Mouse (Mus musculus) colon, adult 2 months (tissue): ENCODE results near the gene Fam129c. TPM values are rescaled to one million over a fixed set of nuclear protein-coding genes. Genes with fewer than 3 reads are reported as not detected.

ENCODE experiments used
- polyA plus RNA-seq: library from polyadenylated mRNA; depleted of rRNA; stranded (reverse); fragments of >200 nt; gene quantifications from 2 replicates; pipeline ENCODE4 v1.2.3, GENCODE M21; 2012; rRNA removed

The Fam129c gene
- polyA plus RNA-seq: 6.0 and 7.6 TPM in 2 replicates

DNA sequence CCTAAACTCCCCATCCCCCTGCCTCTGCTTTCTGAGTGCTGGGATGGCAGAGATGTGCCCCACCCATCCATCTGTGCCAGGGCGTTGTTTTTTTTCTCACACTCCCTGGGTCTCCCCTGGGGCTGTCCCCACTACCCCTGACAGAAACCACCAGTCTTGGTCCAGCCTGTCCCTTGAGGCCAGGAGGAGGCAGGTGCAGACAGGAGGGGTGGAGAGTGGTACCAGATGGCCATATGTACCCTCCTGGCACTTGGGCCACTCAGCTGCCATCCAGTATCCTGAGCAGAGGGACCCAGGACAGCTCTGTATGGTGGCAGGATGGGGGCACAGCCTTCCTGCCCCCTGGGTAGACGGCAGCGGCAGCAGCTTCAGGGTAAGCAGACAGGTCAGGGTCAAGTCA, at the start of gene Fam129c:
Gene Fam129c, plus strand, starts transcription at position 198 of the 400 bp plus-strand sequence.

GRCm38 (mm10) chr8:71558071-71558957, 39.1 kb upstream of the Fam129c start, which contains the start of gene Tmem221:
Gene Tmem221 (minus strand): TSS chr8:71558871.

DNA sequence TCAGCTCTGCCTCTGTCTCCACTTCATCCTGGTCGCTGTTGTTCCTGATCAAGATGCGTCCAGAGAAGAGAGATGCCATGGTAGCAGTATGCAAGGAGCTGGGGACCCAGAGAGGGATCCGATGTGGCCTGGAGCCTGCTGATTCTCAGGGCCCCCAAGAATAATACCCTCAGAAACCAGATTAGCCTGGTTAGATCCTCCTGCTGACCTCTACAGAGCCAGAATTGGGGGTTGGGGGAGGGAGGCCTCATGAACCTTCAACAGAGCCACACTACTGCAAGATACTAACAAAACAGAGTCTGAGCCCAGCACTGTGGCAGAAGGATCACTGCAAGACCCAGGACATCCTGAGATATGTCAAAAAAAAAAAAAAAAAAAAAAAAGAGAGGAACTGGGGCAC, 30.9 kb upstream of the Fam129c start, which contains the start of gene Nxnl1:
Gene Nxnl1, minus strand, starts transcription at position 101 of the 400 bp plus-strand sequence.

GRCm38 (mm10) chr8:71568387-71568937, 29.0 kb upstream of the Fam129c start, which contains the start of gene Slc27a1:
Gene Slc27a1 (plus strand): TSS chr8:71568882.

GRCm38 (mm10) chr8:71591471-71592373, 5.7 kb upstream of the Fam129c start, which contains the start of gene Pgls:
Gene Pgls (plus strand): TSS chr8:71592176.

GRCm38 (mm10) chr8:71610822-71611651, 13.6 kb downstream of the Fam129c start, which contains the start of gene Colgalt1:
Gene Colgalt1 (plus strand): TSS chr8:71610998.

Other genes starting within 250 kb of the Fam129c start
- gene Use1, start 230.8 kb upstream of the Fam129c start, polyA plus RNA-seq: 119 and 126 TPM in 2 replicates
- gene Ocel1, start 226.3 kb upstream of the Fam129c start, polyA plus RNA-seq: 27.3 and 51.2 TPM in 2 replicates
- gene Nr2f6, start 215.7 kb upstream of the Fam129c start, polyA plus RNA-seq: 411 and 497 TPM in 2 replicates
- gene Ushbp1, start 201.8 kb upstream of the Fam129c start, polyA plus RNA-seq: 9.9 and 11.4 TPM in 2 replicates
- gene Babam1, start 200.8 kb upstream of the Fam129c start, polyA plus RNA-seq: 137 and 140 TPM in 2 replicates
- 20.1 and 26.5 TPM in 2 replicates for gene Ankle1, start 191.6 kb upstream of the Fam129c start, polyA plus RNA-seq
- gene Abhd8, start 134.0 kb upstream of the Fam129c start, polyA plus RNA-seq: 48.1 and 60.2 TPM in 2 replicates
- 177 and 193 TPM in 2 replicates for gene Mrpl34, start 132.7 kb upstream of the Fam129c start, polyA plus RNA-seq
- 91.4 and 116 TPM in 2 replicates for gene Dda1, start 128.4 kb upstream of the Fam129c start, polyA plus RNA-seq
- gene Ano8, start 111.7 kb upstream of the Fam129c start, polyA plus RNA-seq: 26.9 and 33.6 TPM in 2 replicates
- 41.9 and 45.0 TPM in 2 replicates for gene Gtpbp3, start 109.5 kb upstream of the Fam129c start, polyA plus RNA-seq
- gene Plvap, start 85.9 kb upstream of the Fam129c start, polyA plus RNA-seq: 241 and 256 TPM in 2 replicates
- gene Ccdc194, start 71.9 kb upstream of the Fam129c start, polyA plus RNA-seq: not detected in 2 replicates
- gene Bst2, start 60.2 kb upstream of the Fam129c start, polyA plus RNA-seq: 152 and 173 TPM in 2 replicates
- 211 and 221 TPM in 2 replicates for gene Mvb12a, start 54.7 kb upstream of the Fam129c start, polyA plus RNA-seq
- gene Tmem221, start 38.8 kb upstream of the Fam129c start, polyA plus RNA-seq: 0.60 and 1.3 TPM in 2 replicates
- not detected in 2 replicates for gene Nxnl1, start 31.0 kb upstream of the Fam129c start, polyA plus RNA-seq
- 99.3 and 110 TPM in 2 replicates for gene Slc27a1, start 28.8 kb upstream of the Fam129c start, polyA plus RNA-seq
- gene Pgls, start 5.5 kb upstream of the Fam129c start, polyA plus RNA-seq: 232 and 268 TPM in 2 replicates
- 120 and 129 TPM in 2 replicates for gene Colgalt1, start 13.3 kb downstream of the Fam129c start, polyA plus RNA-seq
- gene Unc13a, start 74.1 kb downstream of the Fam129c start, polyA plus RNA-seq: 2.2 and 3.2 TPM in 2 replicates
- gene Jak3, start 78.6 kb downstream of the Fam129c start, polyA plus RNA-seq: 18.7 and 23.3 TPM in 2 replicates
- gene Insl3, start 91.6 kb downstream of the Fam129c start, polyA plus RNA-seq: 11.6 and 16.8 TPM in 2 replicates
- 298 and 338 TPM in 2 replicates for gene B3gnt3, start 104.1 kb downstream of the Fam129c start, polyA plus RNA-seq
- gene Fcho1, start 128.1 kb downstream of the Fam129c start, polyA plus RNA-seq: 32.7 and 32.9 TPM in 2 replicates